Mouse (Mus musculus) bone marrow macrophage, adult 2 months (primary cell): ENCODE results near the gene Slc38a1.

Experiments
- CTCF ChIP-seq: IDR thresholded peaks from 2 replicates; pipeline ENCODE4 v1.5.1; 2012; ENCODE audit warnings: low read depth, mild to moderate bottlenecking, low read length, moderate library complexity
- POLR2A ChIP-seq: IDR thresholded peaks from 2 replicates; pipeline ENCODE4 v1.6.1; 2012; ENCODE audit warnings: mild to moderate bottlenecking, low read depth, low read length, borderline replicate concordance

- no peak for TF ChIP-seq POLR2A
- no peak for TF ChIP-seq CTCF
Measured at GRCm38 (mm10) chr15:96617555-96617954, 25.2 kb downstream of the Slc38a1 start.
